Mouse (Mus musculus) lung, postnatal 0 days (tissue): ENCODE results near the gene Zmynd8.

Experiments used
- CTCF ChIP-seq: IDR thresholded peaks from 2 replicates; pipeline ENCODE4 v1.5.1; 2016; ENCODE audit warnings: antibody characterized with exemption, mild to moderate bottlenecking
- EP300 ChIP-seq: IDR thresholded peaks from 2 replicates; pipeline ENCODE4 v1.6.1; 2016; ENCODE audit warnings: antibody characterized with exemption, mild to moderate bottlenecking, control low read depth

DNA sequence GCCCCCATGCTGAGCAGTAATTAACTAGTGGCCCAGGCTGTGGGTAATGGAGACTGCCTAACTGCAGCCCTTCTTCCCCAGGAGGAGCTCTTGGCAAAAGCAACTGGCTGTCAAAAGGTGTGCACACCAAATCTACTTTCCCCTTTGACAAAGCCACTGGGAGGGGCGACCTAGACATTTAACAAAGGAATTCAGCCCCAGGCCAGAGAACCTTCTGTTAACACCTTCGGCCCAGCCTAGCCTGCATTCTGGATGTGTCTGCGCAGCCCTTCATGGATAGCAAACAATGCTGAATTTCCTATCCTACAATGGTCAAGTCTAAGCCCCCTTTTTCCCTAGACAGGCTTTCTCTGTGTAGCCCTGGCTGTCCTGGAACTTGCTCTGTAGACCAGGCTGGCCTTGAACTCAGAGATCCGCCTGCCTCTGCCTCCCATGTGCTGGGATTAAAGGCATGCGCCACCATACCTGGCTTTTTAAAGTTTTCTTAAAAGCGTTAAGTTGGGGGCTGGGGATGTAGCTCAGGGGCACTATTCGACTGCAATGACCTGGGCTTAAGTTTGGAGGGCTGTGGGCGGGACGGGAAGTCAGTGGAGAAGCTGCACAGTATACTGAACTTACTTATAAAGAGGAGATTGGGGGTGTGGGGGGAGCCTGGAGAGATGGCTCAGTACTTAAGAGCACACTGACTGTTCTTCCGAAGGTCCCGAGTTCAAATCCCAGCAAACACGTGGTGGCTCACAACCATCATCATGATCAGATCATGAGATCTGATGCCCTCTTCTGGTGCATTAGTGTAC lies 90.4 kb downstream of the Zmynd8 start:
- no peak for TF ChIP-seq CTCF
- no peak for TF ChIP-seq EP300
